Mouse (Mus musculus) stomach, postnatal 0 days (tissue): ENCODE results near the gene Nme2. TPM values are rescaled to one million over a fixed set of nuclear protein-coding genes. Genes with fewer than 3 reads are reported as not detected.

Source experiments
- ATAC-seq: fragments of 200-750 bp; cut with Nextera tagmentation; 2 replicates; pipeline ENCODE4 v1.8.0; 2017; ENCODE audit not compliant: low FRiP score, low TSS enrichment
- DNase-seq: peaks from one replicate; pipeline ENCODE4 v3.0.0-alpha.2; 2016; ENCODE audit warnings: low spot score
- H3K27ac ChIP-seq: fragments of 300-500 bp; sonication (generic); replicated peaks from 2 replicates; pipeline ENCODE4 v1.5.1; 2014; ENCODE audit warnings: mild to moderate bottlenecking, control low read depth
- H3K27me3 ChIP-seq: fragments of 300-500 bp; sonication (generic); 2 replicates; pipeline ENCODE4 v1.6.1; 2014; ENCODE audit warnings: low read length; ENCODE audit not compliant: control insufficient read depth, insufficient read depth
- H3K36me3 ChIP-seq: fragments of 300-500 bp; sonication (generic); 2 replicates; pipeline ENCODE4 v1.6.1; 2014; ENCODE audit warnings: low read length, mixed read lengths; ENCODE audit not compliant: control insufficient read depth, insufficient read depth
- H3K4me1 ChIP-seq: fragments of 300-500 bp; sonication (generic); replicated peaks from 2 replicates; pipeline ENCODE4 v1.6.1; 2014; ENCODE audit warnings: antibody characterized with exemption; ENCODE audit not compliant: control insufficient read depth, insufficient read depth
- H3K4me2 ChIP-seq: fragments of 300-500 bp; sonication (generic); replicated peaks from 2 replicates; pipeline ENCODE4 v1.6.1; 2014; ENCODE audit warnings: low read depth, mild to moderate bottlenecking, control low read depth, moderate library complexity
- H3K4me3 ChIP-seq: fragments of 300-500 bp; sonication (generic); 2 replicates; pipeline ENCODE4 v1.5.1; 2014; ENCODE audit warnings: low read depth, low read length, control low read depth
- H3K9ac ChIP-seq: fragments of 300-500 bp; sonication (generic); 2 replicates; pipeline ENCODE4 v1.6.1; 2014; ENCODE audit warnings: mild to moderate bottlenecking, low read length, control low read depth, mixed read lengths
- H3K9me3 ChIP-seq: fragments of 300-500 bp; sonication (generic); 2 replicates; pipeline ENCODE4 v1.6.1; 2016; ENCODE audit warnings: low read length; ENCODE audit not compliant: control insufficient read depth
- CTCF ChIP-seq: IDR thresholded peaks from 2 replicates; pipeline ENCODE4 v1.5.1; 2016; ENCODE audit warnings: antibody characterized with exemption, low read depth, mild to moderate bottlenecking, moderate library complexity
- EP300 ChIP-seq: optimal IDR thresholded peaks from 2 replicates; pipeline ENCODE3; 2016; ENCODE audit warnings: antibody characterized with exemption
- WGBS: fragments of 180-500 bp; shearing (Covaris S2); extraction: QIAGEN DNeasy Blood & Tissue Kit; methylation state at CpG from one replicate; pipeline ENCODE4 v1.1.7; 2014; 5-methylcytosine and 5-hydroxymethylcytosine counted together
- polyA plus RNA-seq: library from polyadenylated mRNA; unstranded; fragments of >200 nt; fragmentation: Nextera tagmentation; extraction: Ambion mirVana; gene quantifications from 2 replicates; pipeline ENCODE4 v1.2.1, GENCODE M21; 2015

The Nme2 gene
- polyA plus RNA-seq, 1 experiment from 2014 or later, result 433 TPM

DNA sequence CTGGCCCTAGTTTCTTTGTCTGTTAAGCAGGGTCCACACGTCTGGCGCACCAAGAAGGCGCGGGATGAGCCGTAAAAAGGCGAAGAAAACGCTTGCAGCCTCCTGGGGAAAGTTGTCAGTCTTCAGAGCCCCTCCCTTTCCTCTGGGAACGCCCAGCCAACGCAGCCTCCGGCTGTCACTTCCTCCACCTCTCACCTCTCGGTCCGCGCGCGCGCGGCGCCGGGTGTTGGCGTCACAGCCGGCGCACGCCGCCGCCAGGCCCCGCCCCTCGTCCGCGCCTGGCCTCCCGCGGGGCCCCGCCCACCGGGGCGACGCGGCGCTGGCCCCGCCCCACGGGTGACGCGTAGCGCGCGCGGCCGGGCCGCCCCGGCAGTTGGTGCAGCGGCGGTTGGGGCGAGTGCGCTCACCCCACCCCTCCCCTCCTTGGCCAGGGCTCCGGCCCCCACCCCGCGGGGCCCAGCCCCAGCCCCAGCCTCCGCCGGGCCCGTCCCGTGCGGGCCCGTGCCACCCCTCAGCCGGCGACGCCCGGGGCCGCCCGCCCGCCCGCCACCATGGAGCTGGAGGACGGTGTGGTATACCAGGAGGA is 39.8 kb upstream of the Nme2 start, which contains the start of gene Spag9:
Spag9 (plus strand) TSS at position 372 of the 586 bp plus-strand sequence.
- WGBS, result under 1% methylated on average over 40 of the region's 70 CpGs
- no peak for TF ChIP-seq EP300
- TF ChIP-seq CTCF, result no peak
- H3K27me3 ChIP-seq, result no peaks in the 10 kb centered on the region
- peak within 1 kb of the TSS; percentile 83 for H3K4me2 ChIP-seq
- DNase-seq, result peak; percentile 96
- ATAC-seq, result peak; percentile 91
- peak within 1 kb of the TSS; percentile 95 for H3K9ac ChIP-seq
- peaks cover 9% of the 10 kb centered on the region; the same call in 1 of the 2 replicates for H3K4me1 ChIP-seq
- no peaks in the 10 kb centered on the region for H3K36me3 ChIP-seq
- peak within 1 kb of the TSS; percentile 99 for H3K27ac ChIP-seq
- H3K4me3 ChIP-seq, result peak within 1 kb of the TSS; percentile 98
- no peaks in the 10 kb centered on the region for H3K9me3 ChIP-seq

DNA sequence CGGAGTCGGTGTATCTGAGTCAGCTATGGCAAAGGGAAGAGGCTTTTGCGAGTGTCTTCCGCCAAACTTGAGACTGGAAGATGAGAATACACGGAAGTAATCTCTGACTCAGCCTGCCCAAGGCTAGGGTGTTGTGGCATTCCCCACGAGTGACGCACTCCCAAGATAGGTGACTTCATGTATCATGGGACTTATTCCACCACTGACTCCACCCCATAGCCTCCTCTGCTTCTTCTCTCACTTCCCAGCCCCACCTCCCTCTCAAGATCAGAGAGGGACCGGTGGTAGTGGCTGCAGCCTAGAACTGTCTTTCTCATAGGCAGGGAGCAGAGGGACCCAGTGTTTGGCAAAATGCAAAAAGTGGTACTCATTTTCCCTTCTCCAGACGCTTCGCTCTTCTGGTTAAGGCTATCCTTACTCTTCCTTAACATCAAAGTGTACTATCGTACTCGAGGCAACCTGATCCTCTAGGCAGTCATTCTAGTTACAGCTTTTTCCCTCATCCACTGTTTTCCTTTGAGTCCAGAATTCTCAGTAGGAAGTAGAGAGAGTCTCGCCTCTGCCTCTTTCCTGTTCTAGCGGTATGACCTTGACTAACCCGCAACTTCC is 39.2 kb upstream of the Nme2 start:
- peak overlapping the region; percentile 83 for H3K4me2 ChIP-seq
- peak overlapping the region; percentile 76 for H3K9ac ChIP-seq
- peak overlapping the region; percentile 98 for H3K4me3 ChIP-seq
- peaks cover 9% of the 10 kb centered on the region; the same call in 1 of the 2 replicates for H3K4me1 ChIP-seq
- TF ChIP-seq CTCF (no peak), EP300 (no peak)
- H3K9me3 ChIP-seq, result no peaks in the 10 kb centered on the region
- peak overlapping the region; percentile 99 for H3K27ac ChIP-seq
- H3K27me3 ChIP-seq, result no peaks in the 10 kb centered on the region
- ATAC-seq, result peak; percentile 92
- WGBS, result 2% methylated on average over 15 of the region's 15 CpGs
- peak; percentile 85 for DNase-seq
- H3K36me3 ChIP-seq, result no peaks in the 10 kb centered on the region

- Histone ChIP-seq H3K27ac (peak overlapping the region; percentile 99), H3K4me2 (peak overlapping the region; percentile 83), H3K4me3 (peak overlapping the region; percentile 98), H3K4me1 (peaks cover 9% of the 10 kb centered on the region; the same call in 1 of the 2 replicates), H3K27me3 (no peaks in the 10 kb centered on the region), H3K9ac (peak overlapping the region; percentile 50), H3K36me3 (no peaks in the 10 kb centered on the region), H3K9me3 (no peaks in the 10 kb centered on the region)
- DNase-seq (no peak), ATAC-seq (no peak)
- 35% methylated on average over 5 of the region's 5 CpGs for WGBS
- TF ChIP-seq EP300 (no peak), CTCF (no peak)
These were observed 38.5 kb upstream of the Nme2 start for GRCm38 (mm10) chr11:93994531-93994930.

- Histone ChIP-seq H3K27me3 (no peaks in the 10 kb centered on the region), H3K4me1 (peaks cover 6% of the 10 kb centered on the region; the same call in 1 of the 2 replicates), H3K9ac (0 out of 2 replicates have a peak overlapping the region, but pooled peaks have one; percentile 13), H3K4me2 (peak overlapping the region; percentile 29), H3K4me3 (no peak overlapping the region), H3K27ac (peak overlapping the region; percentile 94), H3K9me3 (no peaks in the 10 kb centered on the region), H3K36me3 (no peaks in the 10 kb centered on the region)
- peak; percentile 40 for DNase-seq
- WGBS, result 30% methylated on average over 12 of the region's 12 CpGs
- TF ChIP-seq CTCF (no peak), EP300 (peak; percentile 8)
- peak; percentile 79 for ATAC-seq
These were observed 32.4 kb upstream of the Nme2 start for GRCm38 (mm10) chr11:93988328-93989062.

DNA sequence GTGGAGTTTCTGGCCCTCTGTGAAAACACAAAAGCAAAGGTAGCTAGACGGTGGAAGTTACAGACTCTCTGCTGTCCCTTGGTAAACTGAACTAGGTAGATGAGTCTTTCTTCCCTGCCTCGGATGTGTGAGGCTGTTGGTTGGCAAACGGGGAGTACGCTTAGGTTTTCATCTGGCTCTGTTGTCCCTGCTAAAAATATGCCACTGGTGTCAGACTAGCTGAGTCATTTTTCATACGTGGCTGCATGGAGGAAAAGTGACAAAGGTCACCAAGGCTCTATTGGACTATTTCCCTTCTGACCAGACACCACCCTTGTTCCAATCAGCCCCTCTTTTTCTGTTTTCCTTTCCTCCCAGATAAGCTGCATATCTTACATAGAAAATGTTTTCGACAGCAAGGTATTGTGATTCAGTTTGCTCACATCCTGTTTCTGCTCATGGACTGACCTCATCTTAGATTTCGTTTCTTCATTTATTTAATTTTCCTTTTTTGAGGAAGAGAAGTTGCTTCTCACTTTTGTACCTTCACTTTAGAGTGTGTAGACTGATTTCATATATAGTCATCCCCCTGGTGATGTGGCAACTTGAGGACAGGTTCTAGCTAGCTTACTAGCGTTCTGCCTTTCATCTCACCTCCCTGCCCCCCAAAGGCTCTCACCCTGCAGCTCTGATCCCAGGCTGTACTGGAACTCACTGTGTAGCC is 31.7 kb upstream of the Nme2 start:
- WGBS, result 46% methylated on average over 8 of the region's 8 CpGs

More for the DNA sequence above, 31.7 kb upstream of the Nme2 start:
- Histone ChIP-seq H3K27me3 (no peaks in the 10 kb centered on the region), H3K9me3 (no peaks in the 10 kb centered on the region), H3K4me2 (peak overlapping the region; percentile 29), H3K9ac (0 out of 2 replicates have a peak overlapping the region, but pooled peaks have one; percentile 13), H3K4me1 (peaks cover 6% of the 10 kb centered on the region; the same call in 1 of the 2 replicates), H3K36me3 (no peaks in the 10 kb centered on the region), H3K27ac (peak overlapping the region; percentile 94), H3K4me3 (no peak overlapping the region)
- DNase-seq (peak; percentile 44), ATAC-seq (peak; percentile 83)
- TF ChIP-seq EP300, result no peak
- no peak for TF ChIP-seq CTCF
